Mouse (Mus musculus) kidney, adult 2 months (tissue): Measurements from ENCODE around the gene E2f2. TPM values are rescaled to one million over a fixed set of nuclear protein-coding genes. Genes with fewer than 3 reads are reported as not detected.

ENCODE experiments used
- DNase-seq: peaks from one replicate; pipeline ENCODE4 v3.0.0; 2021
- H3K27ac ChIP-seq: fragments of 200-500 bp; 2 replicates; pipeline ENCODE4 v1.5.1; 2012; ENCODE audit warnings: low read depth, low read length, control low read depth, inconsistent platforms; ENCODE audit not compliant: insufficient read depth
- H3K27me3 ChIP-seq: fragments of 200-500 bp; replicated peaks from 2 replicates; pipeline ENCODE4 v1.6.1; 2012; ENCODE audit warnings: mild to moderate bottlenecking, moderate library complexity, low read length, inconsistent platforms; ENCODE audit not compliant: control insufficient read depth, insufficient read depth
- H3K36me3 ChIP-seq: fragments of 200-500 bp; 2 replicates; pipeline ENCODE4 v1.6.1; 2012; ENCODE audit warnings: mild to moderate bottlenecking, moderate library complexity, low read length, inconsistent platforms; ENCODE audit not compliant: control insufficient read depth, insufficient read depth
- H3K4me1 ChIP-seq: fragments of 200-500 bp; 2 replicates; pipeline ENCODE4 v1.6.1; 2011; ENCODE audit warnings: low read length; ENCODE audit not compliant: control insufficient read depth, insufficient read depth
- H3K4me3 ChIP-seq: fragments of 200-500 bp; 2 replicates; pipeline ENCODE4 v1.5.1; 2011; ENCODE audit warnings: mild to moderate bottlenecking, low read depth, low read length, control low read depth; ENCODE audit not compliant: insufficient read depth
- CTCF ChIP-seq: fragments of 200-500 bp; conservative IDR thresholded peaks from 2 replicates; pipeline ENCODE4 v1.5.1; 2011; ENCODE audit warnings: low read depth, mild to moderate bottlenecking, control low read depth, low read length, moderate library complexity, mixed read lengths; ENCODE audit not compliant: insufficient read depth, insufficient read length
- POLR2A ChIP-seq: fragments of 200-500 bp; IDR thresholded peaks from one replicate; pipeline ENCODE4 v1.6.1; 2011; ENCODE audit warnings: low read depth, low read length, control low read depth
- WGBS: fragments of 180-500 bp; shearing (Covaris S2); methylation state at CpG from one replicate; pipeline ENCODE4 v1.1.7; 2018; 5-methylcytosine and 5-hydroxymethylcytosine counted together
- polyA plus RNA-seq: library from polyadenylated mRNA; depleted of rRNA; stranded (reverse); fragments of >200 nt; gene quantifications from 2 replicates; pipeline ENCODE4 v1.2.3, GENCODE M21; 2012; rRNA removed

The E2f2 gene
- polyA plus RNA-seq, 1 experiment = 2.2 TPM

DNA sequence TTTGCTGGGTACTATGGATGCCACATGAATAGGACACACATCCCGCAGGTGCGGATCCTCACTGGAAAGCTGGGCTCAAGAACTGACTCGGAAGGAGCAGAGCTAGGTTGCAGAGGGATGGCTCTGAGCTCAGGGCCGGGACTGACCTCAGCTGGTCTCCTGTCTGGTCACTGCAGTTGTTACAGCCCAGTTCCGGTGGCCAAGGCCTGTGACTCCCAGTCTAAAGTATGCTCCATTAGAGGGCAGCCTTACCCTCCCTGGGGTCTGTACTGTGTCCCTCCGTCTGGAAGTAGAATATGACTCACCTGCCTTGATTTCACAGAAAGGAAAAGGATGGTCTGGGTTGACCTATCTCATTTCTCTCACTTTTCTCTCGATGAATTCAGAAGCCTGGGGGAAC, 72.0 kb downstream of the E2f2 start:
- Histone ChIP-seq H3K36me3 (no peaks in the 10 kb centered on the region), H3K27me3 (no peaks in the 10 kb centered on the region), H3K27ac (no peak overlapping the region), H3K4me3 (no peak overlapping the region), H3K4me1 (peaks cover 8% of the 10 kb centered on the region; the same call in 1 of the 2 replicates)
- DNase-seq = no peak
- TF ChIP-seq POLR2A (no peak), CTCF (no peak)
- 84% methylated on average over 7 of the region's 7 CpGs for WGBS

Other genes with a start within 250 kb of the E2f2 start
- gene Hmgcl, start 225.9 kb upstream of the E2f2 start, polyA plus RNA-seq = 175 and 199 TPM in 2 replicates
- gene Gale, start 208.7 kb upstream of the E2f2 start, polyA plus RNA-seq = 12.9 and 13.4 TPM in 2 replicates
- 90.8 and 100 TPM in 2 replicates for gene Lypla2, start 199.8 kb upstream of the E2f2 start, polyA plus RNA-seq
- 31.8 and 33.5 TPM in 2 replicates for gene Pithd1, start 185.1 kb upstream of the E2f2 start, polyA plus RNA-seq
- 11.0 and 12.9 TPM in 2 replicates for gene Eloa, start 150.6 kb upstream of the E2f2 start, polyA plus RNA-seq
- gene Rpl11, start 119.0 kb upstream of the E2f2 start, polyA plus RNA-seq = 232 and 292 TPM in 2 replicates
- 259 and 289 TPM in 2 replicates for gene Id3, start 28.9 kb upstream of the E2f2 start, polyA plus RNA-seq
- 5.7 and 7.0 TPM in 2 replicates for gene Asap3, start 34.0 kb downstream of the E2f2 start, polyA plus RNA-seq
- 29.9 and 50.8 TPM in 2 replicates for gene Tcea3, start 75.3 kb downstream of the E2f2 start, polyA plus RNA-seq
- gene Zfp46, start 112.3 kb downstream of the E2f2 start, polyA plus RNA-seq = 10.7 and 10.9 TPM in 2 replicates
- 9.9 and 14.0 TPM in 2 replicates for gene Hnrnpr, start 138.5 kb downstream of the E2f2 start, polyA plus RNA-seq